Comparison of ENCODE assay signal across 13 mouse cellular contexts in genomic region chr1:51650653-51650995, GRCm38 (mm10).
DNase-seq lines count a peak whose midpoint lies in the region; ATAC-seq lines count a peak whose summit lies in the region.
"Had no signal": no experiment of that assay in that cellular context is flagged by ENCODE, and none has a peak within 500 bp of the region (broad histone marks: within the 10 kb centered on the region; RNA-seq: fewer than 3 reads in every experiment).

No protein-coding gene starts in this region.

- H3K9me3 ChIP-seq in embryonic facial prominence, embryonic 12.5 days = no peaks in the 10 kb centered on the region
- H3K9me3 ChIP-seq in hindbrain, embryonic 10.5 days = no peaks in the 10 kb centered on the region
- no peaks in the 10 kb centered on the region for H3K9me3 ChIP-seq in neural tube, embryonic 11.5 days (ENCODE audit: control insufficient read depth, low read length)
- H3K9me3 ChIP-seq: embryonic facial prominence, embryonic 13.5 days; limb, embryonic 15.5 days had no signal

- H3K27me3 ChIP-seq in embryonic facial prominence, embryonic 12.5 days = no peaks in the 10 kb centered on the region
- no peaks in the 10 kb centered on the region for H3K27me3 ChIP-seq in hindbrain, embryonic 10.5 days (ENCODE audit: insufficient read depth, poor library complexity, severe bottlenecking)
- no peaks in the 10 kb centered on the region for H3K27me3 ChIP-seq in neural tube, embryonic 11.5 days (ENCODE audit: control insufficient read depth, insufficient read depth, low read length)
- H3K27me3 ChIP-seq: embryonic facial prominence, embryonic 13.5 days; limb, embryonic 15.5 days had no signal

- H3K9ac ChIP-seq in embryonic facial prominence, embryonic 12.5 days = no peak overlapping the region
- H3K9ac ChIP-seq in neural tube, embryonic 11.5 days (ENCODE audit: low read length) = no peak overlapping the region
- H3K9ac ChIP-seq: embryonic facial prominence, embryonic 13.5 days; limb, embryonic 15.5 days had no signal

- ATAC-seq in embryonic facial prominence, embryonic 12.5 days (ENCODE audit: insufficient number of reproducible peaks, insufficient read depth, low FRiP score, low TSS enrichment) = peak; percentile 65
- ATAC-seq in neural tube, embryonic 11.5 days (ENCODE audit: insufficient read depth, low FRiP score, low TSS enrichment) = peak; percentile 89

- no peaks in the 10 kb centered on the region for H3K36me3 ChIP-seq in embryonic facial prominence, embryonic 12.5 days
- H3K36me3 ChIP-seq in hindbrain, embryonic 10.5 days = no peaks in the 10 kb centered on the region
- H3K36me3 ChIP-seq in neural tube, embryonic 11.5 days (ENCODE audit: control insufficient read depth, insufficient read depth, low read length) = no peaks in the 10 kb centered on the region
- H3K36me3 ChIP-seq: embryonic facial prominence, embryonic 13.5 days; limb, embryonic 15.5 days had no signal

- H3K4me1 ChIP-seq in embryonic facial prominence, embryonic 12.5 days = peaks cover 11% of the 10 kb centered on the region; the same call in 1 of the 2 replicates
- H3K4me1 ChIP-seq in hindbrain, embryonic 10.5 days (replicated peaks) = peaks cover 2% of the 10 kb centered on the region; the same call in 1 of the 2 replicates
- no peaks in the 10 kb centered on the region for H3K4me1 ChIP-seq in neural tube, embryonic 11.5 days (ENCODE audit: control insufficient read depth, insufficient read depth, low read length)
- H3K4me1 ChIP-seq: limb, embryonic 15.5 days had no signal

- no peak overlapping the region for H3K4me2 ChIP-seq in embryonic facial prominence, embryonic 12.5 days (replicated peaks)
- H3K4me2 ChIP-seq in neural tube, embryonic 11.5 days (ENCODE audit: low read depth) = no peak overlapping the region
- H3K4me2 ChIP-seq: embryonic facial prominence, embryonic 13.5 days; limb, embryonic 15.5 days had no signal

- no peak overlapping the region for H3K4me3 ChIP-seq in embryonic facial prominence, embryonic 12.5 days
- no peak overlapping the region for H3K4me3 ChIP-seq in hindbrain, embryonic 10.5 days
- H3K4me3 ChIP-seq in neural tube, embryonic 11.5 days (ENCODE audit: low read depth, low read length) = no peak overlapping the region
- H3K4me3 ChIP-seq: embryonic facial prominence, embryonic 13.5 days; limb, embryonic 15.5 days; myocyte had no signal

- H3K27ac ChIP-seq in embryonic facial prominence, embryonic 12.5 days = no peak overlapping the region
- 0 out of 2 replicates have a peak overlapping the region, but pooled peaks have one; percentile 29 for H3K27ac ChIP-seq in hindbrain, embryonic 10.5 days
- peak overlapping the region; percentile 49; the same call in 1 of the 2 replicates for H3K27ac ChIP-seq in neural tube, embryonic 11.5 days (ENCODE audit: low read depth, low read length)
- H3K27ac ChIP-seq: embryonic facial prominence, embryonic 13.5 days; limb, embryonic 15.5 days had no signal

- DNase-seq in hindbrain, embryonic 10.5 days (ENCODE audit: low spot score) = peak; percentile 29
- DNase-seq in lung, postnatal 10 days = peak; percentile 63
- DNase-seq in neural tube, embryonic 11.5 days (ENCODE audit: low spot score) = peak; percentile 45
- DNase-seq in urinary bladder, postnatal 10 days (ENCODE audit: low spot score) = no peak
- no peak for DNase-seq in liver
- no peak for DNase-seq in gastrocnemius, adult 18-20 months (ENCODE audit: low spot score)
- DNase-seq in heart, adult 9 months (ENCODE audit: low spot score in 2 of 2) = no peak
- DNase-seq: gastrocnemius, postnatal 14 days; kidney, postnatal 4 days had no signal

- 13% methylated on average over 3 of the region's 3 CpGs for WGBS in embryonic facial prominence, embryonic 12.5 days
- WGBS in hindbrain, embryonic 10.5 days = 43% methylated on average over 3 of the region's 3 CpGs
- WGBS in neural tube, embryonic 11.5 days = 23% methylated on average over 3 of the region's 3 CpGs

Comparison
In these comparisons a context has a peak if more than half of its experiments do, and no peak if none do; other contexts are left out.
1. DNase-seq: peak in hindbrain, embryonic 10.5 days (single experiment), lung, postnatal 10 days (single experiment) and neural tube, embryonic 11.5 days (single experiment); none in urinary bladder, postnatal 10 days (single experiment), liver (single experiment), gastrocnemius, adult 18-20 months (single experiment) and heart, adult 9 months (0 of 2).